Mouse (Mus musculus) embryonic facial prominence, embryonic 13.5 days (tissue): ENCODE measurements around the gene Olfr678. TPM values are rescaled to one million over a fixed set of nuclear protein-coding genes. Genes with fewer than 3 reads are reported as not detected.
A peak's percentile ranks its signal among the peaks of the same experiment; 100 is the strongest.
"Not testable (repeated sequence)": the region's sequence is repeated elsewhere in the genome, so short reads cannot be mapped to it uniquely, and the experiment has no call there.

Source experiments
- ATAC-seq: fragments of 200-750 bp; cut with Nextera tagmentation; 2 replicates; pipeline ENCODE4 v1.8.0; 2017; ENCODE audit warnings: low read depth; ENCODE audit not compliant: insufficient number of reproducible peaks, insufficient read depth, low FRiP score, low TSS enrichment
- H3K27ac ChIP-seq: fragments of 300-500 bp; sonication (generic); 2 replicates; pipeline ENCODE4 v1.5.1; 2015; ENCODE audit warnings: moderate library complexity, mild to moderate bottlenecking, inconsistent platforms
- H3K27me3 ChIP-seq: fragments of 300-500 bp; sonication (generic); 2 replicates; pipeline ENCODE4 v1.6.1; 2015; ENCODE audit warnings: mild to moderate bottlenecking, inconsistent platforms
- H3K36me3 ChIP-seq: fragments of 300-500 bp; sonication (generic); 2 replicates; pipeline ENCODE4 v1.6.1; 2015; ENCODE audit warnings: mild to moderate bottlenecking, inconsistent platforms
- H3K4me1 ChIP-seq: fragments of 300-500 bp; sonication (generic); 2 replicates; pipeline ENCODE4 v1.6.1; 2015; ENCODE audit warnings: inconsistent platforms
- H3K4me2 ChIP-seq: fragments of 300-500 bp; sonication (generic); 2 replicates; pipeline ENCODE4 v1.6.1; 2015; ENCODE audit warnings: moderate library complexity, mild to moderate bottlenecking, inconsistent platforms
- H3K4me3 ChIP-seq: fragments of 300-500 bp; sonication (generic); 2 replicates; pipeline ENCODE4 v1.5.1; 2015; ENCODE audit warnings: mild to moderate bottlenecking, inconsistent platforms
- H3K9ac ChIP-seq: fragments of 300-500 bp; sonication (generic); 2 replicates; pipeline ENCODE4 v1.6.1; 2015; ENCODE audit warnings: mild to moderate bottlenecking, inconsistent platforms
- H3K9me3 ChIP-seq: fragments of 300-500 bp; sonication (generic); 2 replicates; pipeline ENCODE4 v1.6.1; 2016; ENCODE audit warnings: inconsistent platforms
- WGBS: fragments of 180-500 bp; shearing (Covaris S2); methylation state at CpG from one replicate; pipeline ENCODE4 v1.1.7; 2015; ENCODE audit warnings: mixed read lengths; 5-methylcytosine and 5-hydroxymethylcytosine counted together
- polyA plus RNA-seq: library from polyadenylated mRNA; unstranded; fragments of >200 nt; fragmentation: Nextera tagmentation; extraction: Ambion mirVana; gene quantifications from 2 replicates; pipeline ENCODE4 v1.2.1, GENCODE M21; 2015

The Olfr678 gene
- polyA plus RNA-seq, result 0.08 TPM in 1 of 2 replicates, not detected in the other

GRCm38 (mm10) chr7:105064175-105064574 lies at the start of gene Olfr678:
Gene Olfr678, plus strand, starts transcription at chr7:105064475.
- no peak for ATAC-seq
- no peaks in the 10 kb centered on the region for H3K27me3 ChIP-seq
- H3K4me1 ChIP-seq, result no peaks in the 10 kb centered on the region
- no peak within 1 kb of the TSS for H3K4me2 ChIP-seq
- WGBS, result 89% methylated on average over 1 of the region's 1 CpGs
- H3K36me3 ChIP-seq, result no peaks in the 10 kb centered on the region
- no peak within 1 kb of the TSS for H3K9ac ChIP-seq
- no peak within 1 kb of the TSS for H3K27ac ChIP-seq
- no peaks in the 10 kb centered on the region for H3K9me3 ChIP-seq
- H3K4me3 ChIP-seq, result no peak within 1 kb of the TSS

DNA sequence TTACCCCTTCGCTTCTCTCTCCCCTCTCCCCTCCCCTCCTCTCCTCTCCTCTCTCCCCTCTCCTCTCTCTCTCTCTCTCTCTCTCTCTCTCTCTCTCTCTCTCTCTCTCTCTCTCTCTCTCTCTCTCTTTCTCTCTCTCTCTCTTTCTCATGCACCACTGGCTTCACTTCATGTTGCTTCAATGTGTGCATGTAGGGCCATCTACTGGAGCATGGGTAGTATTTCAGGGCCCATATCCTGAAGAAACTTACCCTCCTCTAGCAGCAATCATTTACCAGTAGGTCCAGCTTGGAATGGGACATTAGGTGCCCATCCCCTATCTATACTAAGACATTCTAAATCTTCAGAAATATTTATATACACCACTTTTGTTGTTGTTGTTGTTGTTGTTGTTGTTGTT lies 41.7 kb upstream of the Olfr678 start:
- no peaks in the 10 kb centered on the region for H3K27me3 ChIP-seq
- no peak for ATAC-seq
- no peaks in the 10 kb centered on the region for H3K4me1 ChIP-seq
- no peak overlapping the region for H3K4me3 ChIP-seq
- 36% methylated on average over 1 of the region's 1 CpGs for WGBS
- H3K27ac ChIP-seq, result no peak overlapping the region
- H3K9me3 ChIP-seq, result no peaks in the 10 kb centered on the region
- H3K36me3 ChIP-seq, result no peaks in the 10 kb centered on the region
- H3K9ac ChIP-seq, result no peak overlapping the region
- no peak overlapping the region for H3K4me2 ChIP-seq

DNA sequence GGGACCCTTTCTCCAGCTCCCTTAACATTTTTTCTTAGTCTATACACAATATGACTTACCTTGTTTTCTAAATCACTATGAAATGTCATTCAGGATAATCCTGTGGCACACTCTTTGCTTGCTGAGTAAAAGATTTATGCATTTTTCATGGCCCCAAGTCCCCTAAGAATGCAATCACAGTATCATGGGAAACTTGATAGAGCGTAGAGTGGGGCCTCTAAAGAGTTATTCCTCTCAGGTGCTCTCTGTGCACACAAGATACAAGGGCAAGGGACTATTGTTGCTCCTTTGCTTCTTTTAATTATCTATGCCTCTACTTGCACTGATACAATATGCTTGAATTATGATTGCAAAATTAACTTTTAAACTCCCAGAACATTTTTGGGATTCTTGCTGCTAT lies 35.9 kb upstream of the Olfr678 start, which contains the start of gene Olfr675:
Gene Olfr675 (minus strand): TSS at position 101 of the 400 bp plus-strand sequence.
- H3K9me3 ChIP-seq, result no peaks in the 10 kb centered on the region
- H3K27ac ChIP-seq, result peak within 1 kb of the TSS; percentile 60
- H3K27me3 ChIP-seq, result no peaks in the 10 kb centered on the region
- no peak within 1 kb of the TSS for H3K4me2 ChIP-seq
- H3K9ac ChIP-seq, result no peak within 1 kb of the TSS
- WGBS, result 35% methylated on average over 1 of the region's 1 CpGs
- no peaks in the 10 kb centered on the region for H3K36me3 ChIP-seq
- ATAC-seq, result no peak
- H3K4me1 ChIP-seq, result 0 out of 2 replicates have a peak, but pooled peaks cover 3% of the 10 kb centered on the region
- no peak within 1 kb of the TSS for H3K4me3 ChIP-seq

DNA sequence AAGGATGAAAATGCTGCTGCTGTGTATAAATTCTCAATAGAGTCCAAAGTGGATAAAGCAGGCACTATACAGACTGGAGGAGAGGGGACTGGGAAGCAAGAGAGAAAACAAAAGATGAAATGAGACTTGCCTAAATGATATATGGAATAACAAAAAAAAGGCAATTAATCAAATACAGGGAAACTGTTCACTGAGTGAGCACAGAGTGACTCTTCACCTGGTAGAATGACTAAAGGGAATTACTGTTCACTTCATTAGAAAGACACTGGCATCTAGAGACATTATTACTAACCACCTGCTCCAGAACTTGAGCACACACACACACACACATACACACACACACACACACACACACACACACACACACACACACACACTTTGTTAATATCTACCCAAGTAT lies 31.9 kb upstream of the Olfr678 start, which contains the start of gene Olfr676:
Gene Olfr676 (plus strand): TSS at position 301 of the 400 bp plus-strand sequence.
- no peak within 1 kb of the TSS for H3K9ac ChIP-seq
- no peak for ATAC-seq

DNA sequence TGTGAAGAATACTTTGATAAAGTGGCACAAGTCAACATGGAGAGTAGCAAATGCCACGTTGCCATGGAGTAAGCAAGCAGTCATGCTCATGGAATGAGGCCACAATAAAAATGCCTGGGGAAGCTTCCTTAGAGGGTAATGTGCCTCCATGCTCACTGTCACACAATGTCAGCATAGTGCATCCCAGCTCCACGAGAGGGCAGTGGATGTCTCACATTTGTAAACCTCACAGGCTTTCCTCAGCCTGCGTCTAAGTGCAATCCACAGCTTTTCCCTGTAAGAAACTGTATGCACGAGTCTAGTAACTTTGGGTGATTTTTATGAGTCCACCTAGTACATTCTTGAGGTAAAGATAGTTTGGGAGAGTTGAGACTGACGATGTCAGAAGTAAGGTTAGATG lies 30.4 kb upstream of the Olfr678 start:
- H3K36me3 ChIP-seq, H3K4me3 ChIP-seq, ATAC-seq, H3K4me1 ChIP-seq, H3K27me3 ChIP-seq, H3K27ac ChIP-seq, H3K9me3 ChIP-seq, H3K4me2 ChIP-seq, H3K9ac ChIP-seq: not testable (repeated sequence)
- WGBS, result 60% methylated on average over 5 of the region's 5 CpGs

More for the DNA sequence above, 31.9 kb upstream of the Olfr678 start, which contains the start of gene Olfr676:
- Histone ChIP-seq H3K36me3 (no peaks in the 10 kb centered on the region), H3K27ac (no peak within 1 kb of the TSS), H3K4me1 (0 out of 2 replicates have a peak, but pooled peaks cover 3% of the 10 kb centered on the region), H3K9me3 (no peaks in the 10 kb centered on the region), H3K4me2 (no peak within 1 kb of the TSS), H3K4me3 (no peak within 1 kb of the TSS), H3K27me3 (no peaks in the 10 kb centered on the region)

- Histone ChIP-seq H3K27ac (no peak overlapping the region), H3K4me3 (no peak overlapping the region), H3K4me2 (no peak overlapping the region), H3K9me3 (no peaks in the 10 kb centered on the region), H3K27me3 (no peaks in the 10 kb centered on the region), H3K36me3 (no peaks in the 10 kb centered on the region), H3K9ac (no peak overlapping the region), H3K4me1 (no peaks in the 10 kb centered on the region)
- ATAC-seq, result no peak
Measured at GRCm38 (mm10) chr7:105058951-105059350, 5.3 kb upstream of the Olfr678 start.

DNA sequence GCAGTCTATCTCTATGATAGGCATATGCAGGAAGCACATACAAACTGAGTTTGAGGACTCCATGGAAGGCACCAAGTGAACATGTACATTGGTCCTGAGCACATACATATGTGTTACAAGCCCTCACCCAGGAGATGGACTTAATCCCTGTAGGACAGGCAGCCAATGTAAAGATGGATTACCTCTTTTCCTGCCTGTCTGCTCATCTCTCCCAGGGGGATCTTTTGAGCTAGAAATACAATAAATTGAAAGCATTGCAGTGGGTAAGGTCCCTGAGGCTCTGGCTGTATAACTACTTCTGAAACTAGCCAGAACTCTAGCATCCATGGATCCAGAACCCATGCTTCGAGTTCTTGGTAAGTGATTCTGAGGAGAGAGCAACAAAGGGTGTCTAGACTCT lies 16.6 kb downstream of the Olfr678 start, which contains the start of gene Olfr679:
Gene Olfr679 (plus strand): TSS at position 301 of the 400 bp plus-strand sequence.
- 66% methylated on average over 1 of the region's 1 CpGs for WGBS
- no peaks in the 10 kb centered on the region for H3K9me3 ChIP-seq
- no peak within 1 kb of the TSS for H3K4me3 ChIP-seq
- no peak within 1 kb of the TSS for H3K4me2 ChIP-seq
- no peaks in the 10 kb centered on the region for H3K4me1 ChIP-seq
- H3K36me3 ChIP-seq, result no peaks in the 10 kb centered on the region
- H3K9ac ChIP-seq, result no peak within 1 kb of the TSS
- no peak for ATAC-seq
- no peaks in the 10 kb centered on the region for H3K27me3 ChIP-seq
- H3K27ac ChIP-seq, result no peak within 1 kb of the TSS

GRCm38 (mm10) chr7:105092717-105093116 lies 28.4 kb downstream of the Olfr678 start, which contains the start of gene Olfr680-ps1:
Gene Olfr680-ps1, minus strand, starts transcription at chr7:105092817.
- H3K4me3 ChIP-seq, H3K36me3 ChIP-seq, H3K27me3 ChIP-seq, H3K9me3 ChIP-seq, H3K9ac ChIP-seq, H3K27ac ChIP-seq, H3K4me2 ChIP-seq, H3K4me1 ChIP-seq, ATAC-seq: not testable (repeated sequence)

- H3K27me3 ChIP-seq, result no peaks in the 10 kb centered on the region
- no peak for ATAC-seq
- no peaks in the 10 kb centered on the region for H3K36me3 ChIP-seq
- no peak within 1 kb of the TSS for H3K27ac ChIP-seq
- no peak within 1 kb of the TSS for H3K4me3 ChIP-seq
- H3K9ac ChIP-seq, result no peak within 1 kb of the TSS
- H3K4me2 ChIP-seq, result no peak within 1 kb of the TSS
- H3K9me3 ChIP-seq, result no peaks in the 10 kb centered on the region
- H3K4me1 ChIP-seq, result no peaks in the 10 kb centered on the region
Measured at GRCm38 (mm10) chr7:105116536-105116935, 52.3 kb downstream of the Olfr678 start, which contains the start of gene Olfr681. Gene Olfr681, plus strand, starts transcription at chr7:105116836.

Other genes with a start within 250 kb of the Olfr678 start
- gene Usp17lb, start 221.9 kb upstream of the Olfr678 start, polyA plus RNA-seq, result not detected in 2 replicates
- 0.10 TPM in 1 of 2 replicates, not detected in the other for gene Usp17la, start 207.5 kb upstream of the Olfr678 start, polyA plus RNA-seq
- not detected in 2 replicates for gene Olfr665, start 186.4 kb upstream of the Olfr678 start, polyA plus RNA-seq
- gene Olfr666, start 168.5 kb upstream of the Olfr678 start, polyA plus RNA-seq, result 0.17 TPM in 1 of 2 replicates, not detected in the other
- gene Olfr667, start 143.0 kb upstream of the Olfr678 start, polyA plus RNA-seq, result not detected in 2 replicates
- gene Olfr668, start 136.4 kb upstream of the Olfr678 start, polyA plus RNA-seq, result not detected in 2 replicates
- not detected in 2 replicates for gene Olfr669, start 130.2 kb upstream of the Olfr678 start, polyA plus RNA-seq
- gene Olfr670, start 101.9 kb upstream of the Olfr678 start, polyA plus RNA-seq, result not detected in 2 replicates
- not detected in 2 replicates for gene Olfr671, start 85.3 kb upstream of the Olfr678 start, polyA plus RNA-seq
- gene Olfr672, start 62.4 kb upstream of the Olfr678 start, polyA plus RNA-seq, result 0.21 TPM in 1 of 2 replicates, not detected in the other
- not detected in 2 replicates for gene Olfr675, start 36.0 kb upstream of the Olfr678 start, polyA plus RNA-seq
- not detected in 2 replicates for gene Olfr676, start 31.8 kb upstream of the Olfr678 start, polyA plus RNA-seq
- gene Olfr677, start 13.1 kb upstream of the Olfr678 start, polyA plus RNA-seq, result not detected in 2 replicates
- gene Olfr679, start 16.7 kb downstream of the Olfr678 start, polyA plus RNA-seq, result 0.45 TPM in 1 of 2 replicates, not detected in the other
- not detected in 2 replicates for gene Olfr680-ps1, start 28.3 kb downstream of the Olfr678 start, polyA plus RNA-seq
- gene Olfr681, start 52.4 kb downstream of the Olfr678 start, polyA plus RNA-seq, result not detected in 2 replicates
- gene Olfr683, start 82.5 kb downstream of the Olfr678 start, polyA plus RNA-seq, result 0.27 TPM in 1 of 2 replicates, not detected in the other
- not detected in 2 replicates for gene Olfr684, start 99.2 kb downstream of the Olfr678 start, polyA plus RNA-seq
- gene Olfr685, start 121.5 kb downstream of the Olfr678 start, polyA plus RNA-seq, result 0.13 TPM in 1 of 2 replicates, not detected in the other
- not detected in 2 replicates for gene Olfr686, start 143.0 kb downstream of the Olfr678 start, polyA plus RNA-seq
- not detected in 2 replicates for gene Olfr688, start 223.6 kb downstream of the Olfr678 start, polyA plus RNA-seq
- gene Olfr689, start 246.7 kb downstream of the Olfr678 start, polyA plus RNA-seq, result 0.08 TPM in 1 of 2 replicates, not detected in the other